Mouse (Mus musculus) layer of hippocampus, adult 9-10 months (tissue): Measurements from ENCODE around the gene 1700006A11Rik.
"Not testable (repeated sequence)": the region's sequence is repeated elsewhere in the genome, so short reads cannot be mapped to it uniquely, and the experiment has no call there.

ENCODE experiments used
- DNase-seq: peaks from one replicate; pipeline ENCODE4 v3.0.0; 2022; ENCODE audit warnings: low spot score

Gene 1700006A11Rik

DNA sequence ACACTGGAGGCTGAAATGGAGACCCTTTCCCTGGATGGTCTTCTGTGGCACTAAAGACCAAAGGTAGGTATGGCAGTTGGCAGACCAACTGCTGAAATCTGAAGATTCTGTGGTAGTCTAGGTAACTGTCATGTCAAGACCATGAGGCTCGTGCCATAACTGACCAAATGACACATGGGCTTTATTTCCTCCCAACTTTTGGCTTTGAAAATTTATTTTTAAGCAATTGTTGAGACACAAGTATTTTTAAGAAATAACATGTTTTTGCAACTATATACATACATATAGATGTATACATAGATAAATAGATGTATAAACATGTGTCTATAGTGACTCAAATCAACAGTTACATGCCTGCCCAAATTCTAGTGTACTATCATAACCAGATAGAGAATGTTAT, at the start of gene 1700006A11Rik:
1700006A11Rik (minus strand) TSS at position 101 of the 400 bp plus-strand sequence.
- DNase-seq, result no peak

DNA sequence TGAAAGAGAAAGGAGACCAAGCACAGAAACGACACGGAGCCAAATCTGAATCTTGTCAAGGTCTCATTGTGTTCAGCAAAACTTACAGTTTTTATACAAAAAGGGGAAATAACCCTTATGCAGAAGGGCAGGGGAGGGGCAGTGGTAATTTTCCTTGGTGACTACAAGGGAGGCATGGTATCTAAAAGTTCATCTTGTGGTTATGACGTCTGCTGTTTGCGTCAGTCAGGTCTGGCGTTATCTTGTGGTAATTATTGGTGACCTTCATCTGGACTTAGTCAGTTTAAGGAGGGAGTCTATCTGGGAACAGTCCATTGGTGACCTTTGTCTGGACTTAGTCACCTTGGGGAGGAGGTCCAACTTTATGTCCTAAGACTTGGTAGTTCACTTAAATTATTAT, 48.5 kb upstream of the 1700006A11Rik start:
- not testable (repeated sequence) for DNase-seq

DNA sequence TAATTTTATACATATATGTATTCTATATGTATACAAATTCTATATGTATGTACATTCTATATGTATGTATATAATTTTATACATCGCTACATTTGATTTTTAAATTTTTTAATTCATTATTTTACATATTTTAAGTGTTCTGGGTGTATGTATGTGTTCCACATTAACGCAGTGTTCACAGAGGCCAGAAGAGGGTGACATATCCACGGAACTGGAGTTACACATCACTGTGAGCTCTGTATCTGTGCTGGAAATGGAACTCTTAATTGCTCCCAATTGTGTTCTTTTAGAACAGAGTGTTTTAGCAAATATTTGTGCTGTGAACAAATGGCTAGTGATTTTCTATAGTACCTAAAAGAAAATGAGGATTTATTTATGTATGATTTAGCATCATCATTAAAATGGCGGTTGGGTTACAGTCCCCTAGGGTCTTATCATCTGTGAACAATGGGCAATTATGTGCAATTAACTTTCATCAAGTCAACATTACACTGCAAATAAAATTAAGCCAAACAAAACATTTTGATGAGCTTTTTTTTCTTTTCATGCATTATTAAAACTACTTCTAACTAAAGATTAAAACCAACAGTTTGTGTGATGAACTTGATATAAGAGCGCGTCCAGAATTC, 40.4 kb upstream of the 1700006A11Rik start:
- DNase-seq, result no peak

DNA sequence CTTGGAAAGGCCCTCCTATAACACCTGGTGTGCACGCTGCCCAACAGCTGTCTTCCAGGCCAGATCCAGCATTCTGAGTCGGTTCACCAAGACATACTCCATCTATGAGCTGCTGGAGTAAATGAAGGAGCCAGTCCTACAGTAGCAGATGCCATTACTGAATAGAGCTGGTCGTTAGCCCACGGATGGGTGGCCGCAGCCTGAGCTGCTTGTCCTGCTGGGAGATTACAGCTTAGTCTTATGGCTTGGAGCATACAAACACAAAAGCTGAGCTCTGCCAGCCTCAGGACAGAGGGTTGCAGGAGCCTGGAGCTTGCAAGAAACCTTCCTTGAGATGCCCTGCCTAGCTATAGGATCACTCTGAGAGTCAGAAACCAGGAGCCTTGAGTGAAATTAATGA, 33.6 kb downstream of the 1700006A11Rik start:
- DNase-seq, result no peak

DNA sequence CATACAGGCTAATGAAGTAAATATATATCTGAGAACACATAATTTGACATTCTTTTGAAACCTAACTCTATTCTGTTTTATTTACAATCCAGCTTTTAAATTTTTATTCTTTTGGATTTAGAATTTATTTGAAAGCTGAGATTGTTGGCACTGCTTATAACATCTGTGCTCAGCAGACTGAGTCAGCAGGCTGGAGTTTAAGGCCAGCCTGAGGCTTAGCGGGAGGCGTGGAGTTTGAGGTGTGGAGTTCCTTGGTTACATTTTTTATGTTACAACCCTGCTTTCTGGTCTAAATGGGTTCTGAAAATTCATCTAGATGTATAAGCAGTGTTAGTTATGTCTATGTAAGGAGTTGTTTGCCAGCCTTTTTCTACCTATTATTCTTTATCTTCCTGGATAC, 35.7 kb downstream of the 1700006A11Rik start:
- no peak for DNase-seq

DNA sequence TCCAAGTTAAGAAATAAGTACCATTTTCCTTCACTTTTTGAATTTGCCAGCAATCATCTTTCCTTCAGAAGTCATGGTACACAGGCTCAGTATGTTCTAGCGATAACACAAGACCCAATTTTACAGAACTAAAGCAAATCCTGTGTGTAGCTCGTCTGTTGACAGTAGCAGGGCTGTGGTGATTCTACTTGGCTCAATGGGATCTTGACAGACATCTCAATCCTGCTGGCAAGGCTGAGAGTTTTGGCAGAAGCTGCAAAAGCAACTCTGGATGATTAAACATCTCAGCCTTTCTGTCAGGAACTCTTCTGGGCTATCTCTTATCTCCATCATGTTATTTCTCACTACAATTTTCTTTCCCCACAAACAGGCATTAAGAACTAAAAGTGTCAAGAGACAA, 36.2 kb downstream of the 1700006A11Rik start:
- DNase-seq, result no peak

DNA sequence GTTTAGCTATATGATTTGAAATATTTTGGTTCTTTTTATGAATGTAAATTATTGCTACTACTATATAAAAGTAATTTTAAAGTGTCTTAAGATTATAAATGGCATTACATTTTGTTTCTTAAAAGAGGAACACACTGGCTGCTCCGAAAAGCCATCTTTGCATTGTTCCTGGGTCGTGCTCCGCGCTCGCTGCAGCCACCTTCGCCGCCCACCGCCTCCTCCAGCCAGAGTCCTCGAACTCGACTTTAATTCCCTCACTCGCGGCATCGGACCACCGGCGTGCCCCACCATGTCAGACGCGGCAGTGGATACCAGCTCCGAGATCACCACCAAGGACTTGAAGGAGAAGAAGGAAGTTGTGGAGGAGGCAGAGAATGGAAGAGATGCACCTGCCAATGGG, 40.5 kb downstream of the 1700006A11Rik start:
- DNase-seq, result not testable (repeated sequence)

DNA sequence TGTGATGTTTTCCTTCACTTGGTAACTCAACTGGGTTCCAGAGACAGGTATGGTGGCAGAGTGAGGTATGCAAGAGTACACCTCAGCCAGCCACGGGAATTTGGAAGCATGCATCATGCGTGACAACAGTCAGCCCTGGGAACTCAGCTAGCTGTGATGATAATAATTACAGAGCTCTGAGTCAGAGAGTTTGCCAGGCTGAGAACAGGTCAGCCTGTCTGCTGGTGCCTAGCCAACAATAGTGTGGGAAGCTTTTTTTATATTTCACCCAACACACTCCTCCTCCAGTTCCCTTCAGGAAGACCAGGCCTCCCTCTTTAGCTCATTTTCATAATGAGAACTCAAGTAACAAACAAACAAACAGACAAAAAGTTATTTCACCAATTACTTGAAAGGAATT, 53.8 kb downstream of the 1700006A11Rik start:
- DNase-seq, result no peak

DNA sequence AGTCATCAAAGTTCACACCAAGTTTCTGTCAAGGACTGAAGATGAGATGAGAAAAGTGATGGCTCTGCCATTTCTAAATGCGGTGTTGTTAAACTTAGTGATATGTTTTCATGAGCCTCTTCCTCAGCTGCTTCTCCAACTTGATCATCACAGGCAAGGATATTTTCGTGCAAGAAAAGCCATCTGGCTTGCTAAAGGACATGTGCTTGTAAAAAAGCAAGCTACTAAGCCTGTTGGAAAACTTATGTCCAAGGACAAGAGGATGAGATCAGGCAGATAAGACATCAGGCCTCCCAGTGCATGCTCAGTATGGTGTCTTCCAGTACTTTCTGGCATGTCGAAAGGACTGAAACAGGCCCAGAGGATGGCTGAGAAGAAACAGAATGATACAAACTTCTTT, 68.3 kb downstream of the 1700006A11Rik start:
- DNase-seq, result peak; percentile 3
